Mouse (Mus musculus): Measurements from ENCODE around the gene Myh4.

Gene Myh4

DNA sequence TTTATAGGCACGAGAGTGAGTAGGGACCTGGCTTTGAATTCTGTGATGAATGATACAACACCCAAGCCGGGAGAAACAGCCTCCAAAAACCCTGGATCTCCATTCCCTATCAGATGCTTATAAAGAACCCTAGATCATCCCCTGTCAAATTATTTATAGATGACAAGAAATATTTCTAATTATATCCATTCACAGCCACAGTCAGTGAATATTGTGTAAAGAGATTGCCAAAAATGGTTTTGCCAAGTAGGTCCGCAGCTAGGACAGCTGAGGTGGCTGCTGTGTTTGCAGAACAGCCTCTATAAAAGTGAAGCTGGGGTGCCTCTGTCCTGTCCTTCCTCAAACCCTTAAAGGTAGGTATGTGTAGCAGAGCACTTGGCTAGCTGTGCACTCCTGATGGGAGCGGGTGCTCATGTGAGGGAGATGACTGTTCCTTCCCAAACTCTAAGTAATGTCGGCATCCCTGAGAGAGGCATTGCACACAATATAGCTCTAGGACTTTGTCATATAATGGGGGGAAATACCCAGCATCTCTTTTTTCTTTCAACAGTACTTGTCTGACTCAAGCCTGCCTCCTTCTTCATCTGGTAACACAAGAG is at the start of gene Myh4:
Gene Myh4, plus strand, starts transcription at position 549 of the 599 bp plus-strand sequence.
- no peak for DNase-seq (ENCODE audit: low read depth, low spot score)

DNA sequence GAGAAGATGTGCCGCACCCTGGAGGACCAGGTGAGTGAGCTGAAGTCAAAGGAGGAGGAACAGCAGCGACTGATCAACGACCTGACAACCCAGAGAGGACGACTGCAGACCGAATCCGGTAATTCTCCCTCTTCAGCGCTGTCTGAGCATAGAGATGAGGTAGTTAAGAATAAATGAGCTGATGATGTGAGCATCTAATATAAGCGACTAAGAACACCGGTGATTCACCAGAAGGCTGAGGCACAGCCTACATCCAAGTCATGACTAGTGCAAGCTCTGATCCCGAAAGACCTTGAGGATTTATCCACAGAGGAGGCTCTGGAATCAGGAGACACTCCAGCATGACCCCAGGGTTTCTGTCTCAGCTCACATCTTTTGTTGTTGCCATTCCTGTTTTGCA is 47.5 kb upstream of the Myh4 start:
- no peak for DNase-seq (ENCODE audit: low read depth, low spot score)

DNA sequence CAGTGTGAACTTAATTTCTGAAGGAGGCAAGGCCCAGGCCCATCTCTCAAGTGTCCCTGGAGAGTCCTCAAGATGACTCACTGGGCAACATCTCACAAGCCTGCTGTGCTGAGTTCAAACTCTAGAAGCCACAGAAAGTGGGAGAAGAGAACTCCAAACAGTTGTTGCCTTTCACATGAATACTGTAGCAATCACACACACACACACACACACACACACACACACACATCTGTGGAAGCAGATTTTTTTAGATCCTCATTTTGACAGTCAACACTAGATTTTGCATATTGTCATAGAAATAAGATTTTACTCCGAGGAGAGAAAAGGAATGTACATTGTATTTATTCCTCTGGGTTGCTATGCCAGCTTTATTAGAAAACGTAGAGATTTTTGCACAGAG is 47.0 kb upstream of the Myh4 start:
- no peak for DNase-seq (ENCODE audit: low read depth, low spot score)

DNA sequence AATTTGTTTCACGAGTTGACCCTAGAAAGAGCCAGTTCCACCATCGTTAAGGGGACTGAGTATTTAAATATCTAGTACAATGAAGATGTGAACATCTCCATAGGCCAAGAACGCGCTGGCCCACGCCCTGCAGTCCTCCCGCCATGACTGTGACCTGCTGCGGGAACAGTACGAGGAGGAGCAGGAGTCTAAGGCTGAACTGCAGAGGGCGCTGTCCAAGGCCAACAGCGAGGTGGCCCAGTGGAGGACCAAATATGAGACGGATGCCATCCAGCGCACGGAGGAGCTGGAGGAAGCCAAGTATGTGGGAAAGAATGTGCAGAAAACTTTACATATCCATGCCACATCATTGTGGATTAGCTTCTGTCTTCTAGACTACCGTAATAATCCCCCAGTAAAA is 46.3 kb upstream of the Myh4 start:
- DNase-seq (ENCODE audit: low read depth, low spot score): peak; percentile 36

DNA sequence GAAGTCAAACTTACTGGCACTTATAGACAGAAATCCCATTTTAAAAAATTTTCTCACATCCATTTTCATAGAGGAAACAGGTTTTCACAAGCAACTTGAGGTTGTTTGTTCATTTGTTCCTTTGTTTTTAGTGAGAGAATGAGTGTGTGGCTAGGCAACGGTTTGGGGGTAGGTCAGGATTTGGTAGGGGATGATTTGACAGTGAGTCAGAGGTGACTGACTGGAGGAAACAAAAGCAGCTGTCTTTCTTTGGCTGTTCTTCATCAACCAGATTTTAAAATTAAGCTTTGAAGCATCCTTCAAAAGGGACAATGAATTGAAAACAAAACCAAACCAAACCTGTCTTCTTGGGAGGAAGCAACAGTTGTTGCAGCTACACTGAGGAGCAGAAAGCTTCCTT is 38.5 kb upstream of the Myh4 start:
- no peak for DNase-seq (ENCODE audit: low read depth, low spot score)

DNA sequence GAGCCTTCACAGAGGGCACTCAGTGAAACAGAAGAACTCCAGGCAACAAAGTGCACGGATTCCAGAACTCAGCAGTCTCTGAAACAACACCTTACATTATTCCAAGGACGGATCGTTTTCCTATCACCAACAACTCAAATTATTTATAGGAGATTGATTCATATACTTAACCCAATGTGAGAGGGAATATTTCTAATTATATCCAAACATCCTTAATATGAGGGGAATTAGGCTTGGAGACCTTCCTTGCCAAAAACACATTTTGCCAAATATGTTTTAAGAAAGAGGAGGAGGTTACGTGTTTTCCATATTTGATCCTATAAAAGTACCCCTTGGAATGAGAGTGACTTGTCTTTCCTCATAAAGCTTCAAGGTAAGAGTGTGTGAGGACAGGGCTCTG is 38.1 kb upstream of the Myh4 start, which contains the start of gene Myh1:
Gene Myh1, plus strand, starts transcription at position 301 of the 400 bp plus-strand sequence.
- no peak for DNase-seq (ENCODE audit: low read depth, low spot score)

DNA sequence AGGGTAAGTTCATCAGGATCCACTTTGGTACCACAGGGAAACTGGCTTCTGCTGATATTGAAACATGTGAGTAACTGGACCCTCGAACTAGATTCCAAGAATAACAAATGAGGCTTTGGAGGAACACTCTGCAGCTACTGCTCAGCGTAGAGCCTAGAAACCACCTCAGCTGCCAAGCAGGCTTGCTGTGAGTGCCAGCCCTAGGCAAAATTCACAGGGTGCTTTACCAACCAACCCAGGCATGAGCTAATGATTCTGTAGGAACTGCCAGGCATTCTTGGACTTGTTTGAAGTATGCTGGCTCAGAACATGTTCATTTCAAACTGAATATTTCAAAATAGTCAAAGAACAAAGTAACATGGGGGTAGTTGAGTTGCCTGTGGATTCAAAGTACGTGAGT is 33.1 kb upstream of the Myh4 start:
- no peak for DNase-seq (ENCODE audit: low read depth, low spot score)

DNA sequence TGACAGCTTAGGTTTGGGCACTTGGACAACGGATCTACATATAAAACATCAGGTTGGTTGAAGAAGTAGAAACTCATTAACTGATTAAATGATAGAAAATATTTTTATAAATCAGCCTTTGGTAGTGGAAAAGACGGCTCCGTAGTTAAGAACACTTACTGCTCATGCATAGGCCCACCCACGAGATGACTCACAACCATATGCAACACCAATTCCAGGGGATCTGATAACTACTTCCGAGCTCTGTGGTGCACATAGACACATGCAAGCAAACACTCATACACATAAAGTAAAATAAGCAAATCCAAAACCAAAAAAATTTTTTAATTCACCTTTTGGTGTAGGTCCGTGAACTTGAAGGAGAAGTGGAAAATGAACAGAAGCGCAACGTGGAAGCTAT is 16.0 kb upstream of the Myh4 start:
- no peak for DNase-seq (ENCODE audit: low read depth, low spot score)

DNA sequence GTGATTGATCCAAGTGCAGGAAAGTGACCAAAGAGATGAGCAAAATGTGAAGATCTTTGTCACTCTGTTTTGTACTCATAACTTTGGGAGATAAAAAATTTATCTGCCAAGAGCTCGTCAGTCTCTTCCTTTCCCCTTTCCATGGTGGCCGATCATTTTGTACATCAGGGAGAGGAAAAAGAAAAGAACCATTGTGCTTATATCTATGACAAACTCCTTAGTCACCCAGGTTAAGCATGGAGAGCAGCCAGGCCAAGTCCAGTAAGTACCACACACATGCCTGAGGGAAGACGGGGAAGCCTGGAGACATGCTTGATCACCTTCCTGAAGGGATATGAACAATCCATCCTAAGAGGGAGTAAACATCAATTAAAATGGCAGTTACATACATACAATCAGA is 13.4 kb upstream of the Myh4 start:
- no peak for DNase-seq (ENCODE audit: low read depth, low spot score)

DNA sequence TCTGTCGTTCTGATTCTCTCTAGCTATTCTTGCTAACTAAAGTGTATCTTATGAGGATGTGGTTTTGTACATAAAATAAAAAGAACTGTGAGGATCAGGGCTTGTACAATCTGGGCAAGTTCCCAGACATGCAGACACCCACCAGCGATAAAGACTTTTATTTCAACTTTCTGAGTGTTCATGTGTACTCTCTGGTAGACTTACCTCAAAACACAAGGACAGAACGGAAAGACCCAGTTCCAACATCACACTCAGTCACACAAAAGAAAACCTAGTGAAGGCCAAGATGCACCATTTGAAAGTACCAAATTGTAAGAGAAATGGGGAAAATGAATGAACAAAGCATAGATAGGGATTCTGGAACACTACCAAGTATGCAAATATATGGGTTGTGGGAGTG is 9.1 kb upstream of the Myh4 start:
- DNase-seq (ENCODE audit: low read depth, low spot score): no peak

DNA sequence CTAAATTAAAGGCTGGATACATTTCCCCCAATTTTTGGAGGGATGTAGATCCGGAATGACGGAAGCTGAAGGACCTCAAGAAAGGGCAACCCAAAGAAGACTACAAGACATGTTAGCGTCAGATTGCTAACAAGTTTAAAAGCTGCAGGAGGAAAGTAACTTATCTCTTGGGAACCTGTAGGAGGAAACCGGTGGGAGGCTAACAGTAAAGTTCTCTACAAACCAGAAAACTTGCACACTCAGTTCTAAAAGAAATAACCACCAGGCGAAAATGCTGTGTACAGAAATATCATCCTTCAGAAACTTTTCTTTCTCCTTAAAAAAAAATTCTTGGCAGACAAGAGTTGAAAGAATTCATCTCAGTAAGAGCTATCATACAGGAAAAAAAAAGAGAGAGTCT is 8.7 kb upstream of the Myh4 start:
- no peak for DNase-seq (ENCODE audit: low read depth, low spot score)

DNA sequence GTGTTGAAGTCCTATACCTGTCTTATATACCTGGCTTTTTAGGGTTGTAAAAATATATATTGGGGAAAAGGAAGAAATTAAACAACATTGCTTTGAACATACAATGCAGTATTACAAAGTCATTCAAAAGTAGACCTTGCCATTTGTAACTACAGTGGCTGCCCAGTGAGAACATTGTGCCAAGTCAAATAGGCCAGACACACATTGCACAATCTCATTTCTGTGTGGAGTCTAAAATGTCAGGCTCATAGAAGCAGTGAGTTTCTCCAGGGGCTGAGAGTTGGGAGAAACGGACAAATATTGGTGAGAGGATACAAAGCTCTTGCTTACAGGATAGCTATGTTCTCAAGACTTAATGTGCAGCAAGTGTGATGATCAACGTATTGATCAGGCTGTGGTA is 7.9 kb upstream of the Myh4 start:
- no peak for DNase-seq (ENCODE audit: low read depth, low spot score)

DNA sequence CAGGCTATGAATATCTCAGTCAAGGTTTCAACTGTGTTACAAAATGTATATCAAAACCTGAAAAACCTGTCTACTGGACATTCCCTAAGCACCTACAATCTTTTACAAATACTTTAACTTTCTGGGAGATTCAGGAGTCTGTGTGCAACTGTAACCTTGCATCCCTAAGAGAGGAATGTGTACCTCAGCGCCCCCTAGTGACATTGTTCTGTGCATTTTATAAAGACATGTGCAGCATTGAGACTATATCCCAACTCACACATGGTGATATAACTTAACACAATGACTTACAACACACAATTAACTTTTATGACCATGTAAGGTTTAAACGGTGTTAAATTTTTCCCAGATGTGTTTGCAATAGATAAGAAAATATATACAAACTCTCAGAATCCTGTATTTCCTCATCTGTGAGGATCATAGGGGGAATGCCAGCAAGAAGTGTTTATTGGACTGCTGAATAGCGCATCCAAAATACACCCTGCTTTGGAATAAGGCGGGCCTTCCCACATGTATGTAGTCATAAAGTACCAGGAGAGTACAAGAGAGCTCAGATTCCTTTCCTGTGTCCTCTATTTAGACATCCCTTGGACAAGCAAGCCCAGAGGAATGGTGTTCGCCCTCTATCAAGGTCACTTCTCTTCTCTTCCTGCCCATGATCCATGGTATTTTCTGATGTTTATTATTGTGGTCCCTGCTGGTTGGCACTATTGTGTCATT is 2.0 kb upstream of the Myh4 start:
- peak; percentile 38 for DNase-seq (ENCODE audit: low read depth, low spot score)

DNA sequence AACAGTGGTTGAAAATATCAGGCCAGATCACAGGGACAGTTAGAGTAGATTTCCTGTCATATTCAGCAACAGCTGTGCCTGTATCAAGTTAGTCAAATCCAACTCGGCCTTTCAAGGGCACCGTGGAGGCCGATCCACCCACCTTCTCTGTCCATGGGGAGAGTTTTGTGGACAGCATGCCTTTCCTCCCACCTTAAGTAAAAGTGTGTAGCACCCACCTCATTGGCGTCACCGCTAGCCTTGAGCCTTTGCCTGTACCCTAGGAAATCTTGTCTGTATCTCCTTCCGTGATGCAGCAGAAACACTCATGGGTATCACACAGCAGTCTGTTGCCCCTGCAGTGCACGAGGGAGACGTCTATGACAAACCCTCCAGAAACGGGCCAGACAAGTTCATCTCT is 1.0 kb upstream of the Myh4 start:
- no peak for DNase-seq (ENCODE audit: low read depth, low spot score)

DNA sequence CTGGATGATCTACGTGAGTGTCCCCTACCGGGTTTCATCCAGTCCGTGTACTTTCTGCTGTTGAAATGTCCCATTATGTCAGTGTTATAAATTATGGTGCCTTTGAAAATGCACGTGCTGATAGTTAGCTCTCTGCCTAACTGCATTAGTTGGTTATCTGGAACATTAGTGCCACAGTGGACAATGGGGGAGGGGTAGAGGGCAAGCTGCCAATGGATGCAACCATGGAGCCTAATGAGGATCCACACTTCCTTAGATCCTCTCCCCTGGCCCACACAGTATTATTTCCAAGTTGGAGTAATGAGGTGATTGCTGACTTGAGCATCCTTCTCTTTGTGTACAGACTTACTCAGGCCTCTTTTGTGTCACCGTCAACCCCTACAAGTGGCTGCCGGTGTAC is 3.2 kb downstream of the Myh4 start:
- no peak for DNase-seq (ENCODE audit: low read depth, low spot score)

DNA sequence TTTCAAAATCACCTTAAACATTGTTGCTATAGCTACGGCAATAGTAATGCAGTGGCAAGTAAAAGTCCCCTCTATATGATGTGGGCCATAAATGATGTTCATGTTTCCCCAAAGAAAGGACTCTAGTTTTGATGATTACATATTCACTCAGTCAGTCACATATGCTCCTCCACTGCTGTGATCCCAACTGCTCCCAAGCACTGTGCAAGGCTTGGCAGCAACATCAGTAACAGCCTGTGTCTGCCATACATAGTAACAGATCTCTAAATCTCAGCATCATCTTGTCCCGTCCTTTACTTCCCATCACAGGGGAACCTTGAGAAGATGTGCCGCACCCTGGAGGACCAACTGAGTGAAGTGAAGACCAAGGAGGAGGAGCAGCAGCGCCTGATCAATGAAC is 15.9 kb downstream of the Myh4 start:
- no peak for DNase-seq (ENCODE audit: low read depth, low spot score)

DNA sequence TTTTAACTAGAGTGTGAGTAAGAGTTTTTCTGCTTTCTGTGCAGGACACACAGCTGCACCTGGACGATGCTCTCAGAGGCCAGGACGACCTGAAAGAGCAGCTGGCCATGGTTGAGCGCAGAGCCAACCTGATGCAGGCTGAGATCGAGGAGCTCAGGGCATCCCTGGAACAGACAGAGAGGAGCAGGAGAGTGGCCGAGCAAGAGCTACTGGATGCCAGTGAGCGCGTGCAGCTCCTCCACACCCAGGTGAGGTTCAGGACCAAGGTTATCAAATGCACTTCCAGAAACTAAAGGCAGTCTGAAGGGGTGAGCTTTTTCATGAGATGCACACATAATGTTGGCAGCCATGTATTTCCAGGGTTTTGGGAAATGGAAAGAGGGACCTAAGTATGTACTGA is 19.2 kb downstream of the Myh4 start:
- DNase-seq (ENCODE audit: low read depth, low spot score): no peak

DNA sequence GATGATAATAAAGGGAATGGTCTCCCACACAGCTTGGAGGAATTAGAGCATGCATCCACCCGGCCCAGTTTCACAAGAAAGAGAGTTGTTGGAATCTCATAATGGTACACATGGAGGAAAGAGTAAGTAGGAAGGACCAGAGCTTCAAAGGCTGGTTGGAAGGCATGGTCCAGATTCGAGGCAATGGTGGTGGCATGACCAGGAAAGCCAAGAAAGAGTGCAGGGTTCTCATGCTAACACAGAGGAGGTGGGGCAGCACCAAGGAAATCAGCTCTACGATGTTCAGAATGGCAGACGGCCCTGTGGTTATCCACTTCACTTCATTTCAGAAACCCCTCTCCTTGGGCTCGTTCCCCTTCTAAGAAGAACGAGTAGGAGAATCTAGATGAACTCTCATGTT is 23.1 kb downstream of the Myh4 start:
- DNase-seq (ENCODE audit: low read depth, low spot score): no peak

DNA sequence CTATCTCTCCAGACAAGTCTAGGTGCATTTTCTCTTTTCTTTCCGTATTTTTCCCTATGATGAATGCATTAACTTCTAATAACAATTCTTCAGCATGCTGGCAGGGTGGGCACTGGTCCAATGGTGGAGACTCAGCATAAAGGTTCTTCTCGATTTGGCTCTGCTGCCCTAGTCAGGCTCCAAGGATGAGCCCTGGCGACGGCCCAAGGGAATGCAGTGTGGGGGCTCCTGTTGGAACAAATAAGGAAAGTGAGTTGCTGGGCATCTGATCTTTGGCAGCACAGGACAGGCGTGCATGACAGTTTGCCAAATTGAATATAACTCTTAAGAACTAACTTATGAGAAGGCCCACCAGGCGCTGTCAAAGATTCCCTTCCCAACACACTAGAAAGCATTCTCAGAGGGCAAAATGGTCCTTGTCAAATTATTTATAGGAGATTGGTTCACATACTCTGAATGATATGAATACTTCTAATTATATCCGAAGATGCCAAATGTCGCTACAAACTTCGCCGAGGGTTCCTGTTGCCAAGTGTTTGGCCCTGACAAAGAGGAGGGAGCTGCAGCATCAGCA is 38.9 kb downstream of the Myh4 start, which contains the start of gene Myh8:
Gene Myh8, plus strand, starts transcription at position 524 of the 574 bp plus-strand sequence.
- DNase-seq (ENCODE audit: low read depth, low spot score): no peak

DNA sequence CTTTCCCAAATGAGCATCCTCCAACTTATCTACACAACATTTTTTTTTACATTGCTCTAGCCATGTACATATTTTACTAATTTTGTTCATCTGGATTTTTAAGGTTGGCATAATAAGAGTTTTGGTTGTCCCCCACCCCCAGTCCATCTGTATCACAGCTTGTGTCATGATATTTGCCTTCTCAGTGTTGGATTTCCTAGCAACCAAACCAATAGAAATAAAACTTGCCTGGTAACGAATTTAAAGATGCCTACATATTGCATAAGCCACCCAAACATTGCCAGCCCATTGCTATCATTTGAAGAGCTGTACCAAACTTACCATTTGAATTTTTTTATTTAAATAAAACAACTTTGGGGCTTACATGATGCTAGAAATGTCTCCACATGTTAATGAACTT is 55.6 kb downstream of the Myh4 start:
- DNase-seq (ENCODE audit: low read depth, low spot score): no peak

Data from WW6 (cell line).